Mouse (Mus musculus) erythroblast, embryonic 14.5 days (primary cell): Measurements from ENCODE around the gene Proser3. TPM values are rescaled to one million over a fixed set of nuclear protein-coding genes. Genes with fewer than 3 reads are reported as not detected.

ENCODE experiments used
- H3K27me3 ChIP-seq: 2 replicates; pipeline ENCODE4 v1.6.1; 2012; ENCODE audit warnings: inconsistent platforms; ENCODE audit not compliant: control insufficient read depth
- H3K36me3 ChIP-seq: 2 replicates; pipeline ENCODE4 v1.6.1; 2012; ENCODE audit warnings: mild to moderate bottlenecking, inconsistent platforms; ENCODE audit not compliant: control insufficient read depth
- H3K4me1 ChIP-seq: 2 replicates; pipeline ENCODE4 v1.6.1; 2012; ENCODE audit warnings: inconsistent platforms; ENCODE audit not compliant: control insufficient read depth
- H3K4me3 ChIP-seq: replicated peaks from 2 replicates; pipeline ENCODE3; 2012; ENCODE audit warnings: moderate library complexity, mild to moderate bottlenecking, inconsistent platforms
- H3K9me3 ChIP-seq: 2 replicates; pipeline ENCODE4 v1.6.1; 2012; ENCODE audit warnings: low read length, inconsistent platforms, mixed read lengths; ENCODE audit not compliant: control insufficient read depth
- GATA1 ChIP-seq: IDR thresholded peaks from 2 replicates; pipeline ENCODE4 v1.6.1; 2012; ENCODE audit warnings: low read length, inconsistent platforms, mixed read lengths
- TAL1 ChIP-seq: IDR thresholded peaks from 3 replicates; pipeline ENCODE4 v1.6.1; 2012; ENCODE audit warnings: low read length, inconsistent platforms, mixed read lengths
- polyA plus RNA-seq: library from polyadenylated mRNA; stranded (reverse); fragments of >175 nt; gene quantifications from 2 replicates; pipeline ENCODE4 v1.2.3, GENCODE M21; 2012

Proser3 gene
- polyA plus RNA-seq, 1 experiment = 1.9 TPM

DNA sequence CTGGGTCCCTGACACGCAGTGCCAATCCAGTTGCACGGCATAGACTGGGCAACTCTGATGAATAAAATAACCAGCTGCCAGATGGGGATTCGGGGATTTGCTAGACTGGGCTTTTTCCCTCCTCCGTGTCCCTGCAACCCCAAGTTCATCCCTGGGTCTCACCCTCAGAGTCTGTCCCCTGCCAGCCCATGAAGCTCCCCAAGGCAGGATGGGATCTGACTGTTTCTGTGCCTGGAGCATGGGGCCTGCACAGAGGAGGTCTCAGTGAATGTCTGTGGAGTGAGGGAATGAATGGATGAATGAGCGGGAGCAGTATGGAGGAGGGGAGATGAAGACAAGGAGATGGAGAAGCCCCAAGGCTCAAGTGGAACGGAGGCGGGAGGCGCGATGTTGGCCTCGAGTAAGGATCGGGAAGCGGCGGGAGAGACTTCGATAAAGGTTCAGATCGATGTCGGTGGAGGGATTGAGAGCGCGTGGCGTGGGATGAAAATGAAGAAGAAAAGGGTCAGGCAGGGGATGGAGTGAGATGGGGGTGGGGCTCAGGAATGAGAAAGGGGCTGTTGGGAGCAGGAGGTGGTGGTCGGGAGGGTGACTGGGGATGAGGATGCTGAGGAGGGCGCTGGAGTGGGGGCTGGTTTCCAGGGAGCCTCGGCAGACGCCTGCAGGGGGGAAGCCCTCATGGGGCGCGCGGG, 18.0 kb downstream of the Proser3 start:
- peak overlapping the region; percentile 87 for H3K4me3 ChIP-seq
- H3K9me3 ChIP-seq = no peaks in the 10 kb centered on the region
- peaks cover 6% of the 10 kb centered on the region; the same call in 1 of the 2 replicates for H3K27me3 ChIP-seq
- H3K36me3 ChIP-seq = peaks cover 47% of the 10 kb centered on the region
- H3K4me1 ChIP-seq = peaks cover 53% of the 10 kb centered on the region
- TF ChIP-seq TAL1 (no peak), GATA1 (no peak)

DNA sequence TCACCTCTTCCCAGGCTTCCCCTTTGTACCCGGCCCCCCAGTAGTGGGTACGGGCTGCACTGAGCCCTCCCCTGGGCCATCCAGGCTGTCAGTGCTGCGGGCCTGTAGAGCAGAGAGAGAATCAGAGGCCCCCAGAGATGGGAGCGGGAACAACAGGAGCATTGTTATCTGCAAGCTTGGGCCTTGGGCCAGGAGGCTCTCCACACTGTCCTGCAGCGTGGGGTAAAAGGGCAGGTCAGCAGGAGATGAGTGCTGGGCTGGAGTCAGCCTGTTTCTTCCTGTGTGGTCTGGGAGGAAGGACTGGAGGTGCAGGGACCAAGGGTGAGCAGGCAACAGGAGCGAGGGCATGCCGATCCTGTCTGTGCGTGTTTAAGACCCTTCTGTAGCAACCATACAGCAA, 19.2 kb downstream of the Proser3 start:
- Histone ChIP-seq H3K9me3 (no peaks in the 10 kb centered on the region), H3K27me3 (peaks cover 6% of the 10 kb centered on the region; the same call in 1 of the 2 replicates), H3K4me3 (peak overlapping the region; percentile 2), H3K4me1 (peaks cover 56% of the 10 kb centered on the region), H3K36me3 (peaks cover 53% of the 10 kb centered on the region)
- TF ChIP-seq GATA1 (no peak), TAL1 (no peak)

DNA sequence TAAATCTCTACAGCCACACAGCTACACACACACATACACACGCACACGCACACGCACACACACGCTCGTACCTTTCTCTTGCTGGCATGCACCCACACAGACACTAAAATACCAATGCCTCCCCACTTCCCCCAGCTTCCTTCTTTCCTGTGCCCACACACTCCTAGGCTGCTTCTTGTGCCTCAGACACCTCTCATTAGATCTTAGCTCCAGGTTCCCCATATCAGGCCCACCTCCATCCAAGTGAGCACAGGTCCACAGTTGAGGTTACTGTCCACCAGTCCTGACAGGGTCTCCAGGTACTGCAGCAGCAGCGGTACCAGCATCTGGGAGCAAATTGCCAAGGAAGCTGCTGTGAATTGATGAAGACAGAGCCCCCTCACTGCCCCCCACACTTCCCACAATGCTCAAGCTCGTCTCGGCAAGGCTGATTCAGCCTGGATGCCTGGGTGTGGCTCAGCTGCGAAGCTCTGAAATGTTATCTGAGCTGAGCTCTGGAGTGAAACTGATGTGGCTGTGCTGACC, 20.7 kb downstream of the Proser3 start:
- peaks cover 6% of the 10 kb centered on the region; the same call in 1 of the 2 replicates for H3K27me3 ChIP-seq
- no peaks in the 10 kb centered on the region for H3K9me3 ChIP-seq
- H3K4me3 ChIP-seq = no peak overlapping the region
- peaks cover 52% of the 10 kb centered on the region for H3K4me1 ChIP-seq
- peaks cover 69% of the 10 kb centered on the region for H3K36me3 ChIP-seq
- TF ChIP-seq GATA1 = no peak
- TF ChIP-seq TAL1 = no peak

DNA sequence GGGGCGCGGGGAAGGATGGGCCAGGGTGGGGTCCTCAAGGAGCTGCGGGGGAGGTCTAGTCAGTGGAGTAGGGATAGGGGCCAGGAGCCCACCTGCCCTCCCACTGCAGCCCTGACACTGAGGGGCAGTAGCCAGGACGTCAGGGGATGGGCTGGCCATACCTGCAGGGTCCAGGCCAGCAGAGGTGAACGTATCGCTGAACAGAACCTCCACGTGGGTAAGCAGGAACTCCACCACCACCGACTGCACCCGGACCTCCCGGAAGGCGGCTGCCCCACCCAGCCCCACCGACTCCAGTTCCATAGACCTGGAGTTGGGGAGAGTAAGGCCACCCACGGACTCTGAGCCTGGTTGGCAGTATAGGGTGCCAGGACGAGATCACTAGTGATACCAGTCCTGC, 25.1 kb downstream of the Proser3 start:
- H3K27me3 ChIP-seq = no peaks in the 10 kb centered on the region
- H3K4me1 ChIP-seq = peaks cover 11% of the 10 kb centered on the region
- TF ChIP-seq GATA1 (no peak), TAL1 (no peak)
- H3K9me3 ChIP-seq = no peaks in the 10 kb centered on the region
- peaks cover 91% of the 10 kb centered on the region for H3K36me3 ChIP-seq
- no peak overlapping the region for H3K4me3 ChIP-seq

DNA sequence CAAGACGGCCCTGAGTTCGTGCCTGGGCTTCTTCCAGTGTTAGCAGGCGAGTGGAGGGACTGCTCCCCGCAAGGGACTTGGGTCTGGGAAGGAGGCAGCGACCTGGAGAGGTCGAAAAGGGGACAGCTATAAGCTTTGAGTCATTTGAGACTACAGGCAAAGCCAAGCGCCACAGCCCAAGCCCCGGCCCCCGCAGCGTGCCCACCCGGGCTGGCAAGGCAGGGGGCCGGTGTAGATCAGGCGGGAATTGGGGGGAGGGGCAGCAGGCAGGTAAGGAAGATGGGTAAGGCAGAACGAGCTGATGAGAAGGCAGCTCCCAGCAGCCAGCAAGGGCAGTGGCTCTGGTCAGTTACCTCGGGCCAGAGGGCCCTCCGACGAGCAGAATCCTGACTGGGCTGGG, 25.7 kb downstream of the Proser3 start:
- Histone ChIP-seq H3K36me3 (peaks cover 85% of the 10 kb centered on the region), H3K4me3 (no peak overlapping the region), H3K4me1 (peaks cover 5% of the 10 kb centered on the region), H3K9me3 (no peaks in the 10 kb centered on the region), H3K27me3 (no peaks in the 10 kb centered on the region)
- TF ChIP-seq TAL1 (no peak), GATA1 (no peak)

DNA sequence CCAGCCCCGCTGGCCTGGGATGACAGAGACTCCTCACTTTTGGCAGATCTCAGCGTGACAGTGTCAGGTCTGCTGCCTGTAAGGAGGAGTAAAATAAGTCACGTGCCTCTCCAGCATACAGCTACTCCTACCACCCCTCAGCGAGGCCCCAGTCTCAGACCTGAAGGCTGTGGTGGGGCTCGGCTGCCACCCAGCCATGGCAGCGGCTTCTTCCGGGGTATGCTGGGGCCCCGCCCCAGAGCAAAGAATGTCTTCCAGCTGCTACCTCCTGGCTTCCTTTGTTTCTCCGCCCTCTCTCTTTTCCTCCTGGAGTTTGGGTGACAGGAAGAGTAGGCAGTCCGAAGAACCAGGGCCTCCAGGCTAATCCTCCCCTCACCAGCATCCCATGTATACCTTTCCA, 26.1 kb downstream of the Proser3 start:
- Histone ChIP-seq H3K4me3 (no peak overlapping the region), H3K27me3 (no peaks in the 10 kb centered on the region), H3K36me3 (peaks cover 81% of the 10 kb centered on the region), H3K4me1 (peaks cover 3% of the 10 kb centered on the region), H3K9me3 (no peaks in the 10 kb centered on the region)
- TF ChIP-seq GATA1 (no peak), TAL1 (no peak)

DNA sequence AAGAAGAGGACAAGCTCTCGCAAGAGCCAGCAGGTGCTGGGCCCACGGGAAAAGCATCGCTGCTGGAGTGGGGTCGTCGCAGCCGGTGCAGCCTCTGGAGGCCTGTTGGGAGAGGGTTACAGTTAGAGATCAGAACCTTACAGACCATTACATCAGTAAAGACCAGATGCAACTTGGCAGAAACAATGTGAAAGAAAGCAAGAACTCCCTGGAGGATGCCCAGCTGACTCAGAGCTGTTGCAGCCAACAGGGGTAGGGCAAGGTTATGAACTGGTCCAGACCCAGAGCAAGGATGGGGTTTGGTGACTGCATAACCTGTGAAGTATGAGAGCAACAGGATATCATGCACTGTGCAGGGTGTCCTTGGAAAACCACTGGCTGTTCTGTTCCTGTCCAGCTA, 27.6 kb downstream of the Proser3 start:
- Histone ChIP-seq H3K36me3 (peaks cover 66% of the 10 kb centered on the region), H3K27me3 (no peaks in the 10 kb centered on the region), H3K9me3 (no peaks in the 10 kb centered on the region), H3K4me1 (peaks cover 3% of the 10 kb centered on the region), H3K4me3 (no peak overlapping the region)
- TF ChIP-seq TAL1 (no peak), GATA1 (no peak)

DNA sequence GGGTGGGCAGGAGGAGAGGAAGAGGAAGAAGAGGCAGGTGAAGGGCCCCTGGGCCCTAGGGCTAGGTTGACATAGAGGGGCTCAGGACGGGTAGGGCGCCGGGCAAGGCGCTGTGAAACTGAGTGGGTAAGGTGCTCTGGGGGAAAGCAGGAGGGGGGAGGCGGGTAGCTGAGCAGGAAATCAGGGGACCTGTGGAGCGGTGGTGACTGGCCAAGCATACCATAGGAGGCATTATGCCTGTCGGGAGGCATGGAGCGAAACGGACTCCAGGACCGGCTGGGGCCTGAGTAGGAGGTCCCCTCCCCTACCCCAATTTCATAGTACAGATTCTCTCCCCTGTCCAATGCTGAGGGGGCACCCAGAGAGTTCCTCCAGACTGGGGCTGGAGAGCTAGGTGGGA, 29.2 kb downstream of the Proser3 start:
- Histone ChIP-seq H3K4me3 (no peak overlapping the region), H3K27me3 (no peaks in the 10 kb centered on the region), H3K9me3 (no peaks in the 10 kb centered on the region), H3K36me3 (peaks cover 50% of the 10 kb centered on the region), H3K4me1 (no peaks in the 10 kb centered on the region)
- TF ChIP-seq TAL1 (no peak), GATA1 (no peak)

DNA sequence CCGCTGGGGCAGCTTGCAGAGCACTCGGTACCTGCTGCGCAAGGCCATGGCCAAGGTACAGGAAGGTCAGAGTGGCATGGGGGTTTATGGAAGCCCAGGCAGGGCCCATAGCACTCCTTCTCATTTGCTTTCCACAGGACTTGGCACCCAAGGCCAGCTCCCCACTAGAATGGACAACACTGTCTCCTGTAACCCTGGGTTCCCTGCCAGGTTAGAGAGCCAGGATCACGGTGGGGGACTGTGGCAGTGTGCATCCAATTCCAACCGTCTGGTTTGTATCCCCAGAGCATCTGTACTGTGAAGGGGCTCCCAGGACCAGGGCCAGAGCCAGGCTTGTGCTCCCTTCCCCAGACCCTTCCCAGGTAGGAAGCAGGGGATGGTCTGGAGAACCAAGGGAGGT, 31.2 kb downstream of the Proser3 start:
- H3K9me3 ChIP-seq = no peaks in the 10 kb centered on the region
- TF ChIP-seq TAL1 (no peak), GATA1 (no peak)
- no peak overlapping the region for H3K4me3 ChIP-seq
- H3K27me3 ChIP-seq = no peaks in the 10 kb centered on the region
- peaks cover 30% of the 10 kb centered on the region for H3K36me3 ChIP-seq
- no peaks in the 10 kb centered on the region for H3K4me1 ChIP-seq
